Mouse (Mus musculus) brain, embryonic 14.5 days (tissue): Measurements from ENCODE around the gene Elane.

Experiments
- CTCF ChIP-seq: fragments of 200-500 bp; IDR thresholded peaks from 2 replicates; pipeline ENCODE4 v1.5.1; 2012; ENCODE audit warnings: inconsistent platforms, mild to moderate bottlenecking, moderate library complexity, borderline replicate concordance; ENCODE audit not compliant: insufficient read depth, insufficient read length; ENCODE audit errors: extremely low read depth
- POLR2A ChIP-seq: fragments of 200-500 bp; IDR thresholded peaks from 2 replicates; pipeline ENCODE4 v1.6.1; 2012; ENCODE audit warnings: mild to moderate bottlenecking, inconsistent platforms, borderline replicate concordance; ENCODE audit not compliant: poor library complexity, insufficient read depth, insufficient read length, severe bottlenecking; ENCODE audit errors: extremely low read depth

DNA sequence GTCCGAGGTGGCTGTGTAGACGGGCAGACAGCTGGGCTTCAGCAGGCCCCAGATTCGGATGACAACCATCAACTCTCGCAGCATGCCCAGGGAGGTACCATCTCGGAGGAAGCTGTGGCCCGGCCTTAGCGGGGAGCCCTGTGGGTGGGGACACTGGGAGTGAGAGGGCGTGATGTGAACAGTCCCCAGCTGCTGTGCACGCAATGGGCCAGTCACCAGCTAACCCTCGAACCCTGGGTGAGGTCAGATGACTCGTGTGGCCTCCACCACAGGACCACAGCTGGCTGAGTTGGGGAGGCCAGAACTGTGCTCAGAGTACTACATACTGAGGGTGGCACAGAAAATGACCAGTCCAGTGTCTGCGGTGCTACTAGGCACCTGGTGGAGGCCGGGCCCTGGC, 10.8 kb downstream of the Elane start:
- TF ChIP-seq POLR2A: no peak
- no peak for TF ChIP-seq CTCF
